Mouse (Mus musculus): ENCODE measurements around the gene Nanos1. TPM values are rescaled to one million over a fixed set of nuclear protein-coding genes. Genes with fewer than 3 reads are reported as not detected.
A peak's percentile ranks its signal among the peaks of the same experiment; 100 is the strongest.

Gene Nanos1
- polyA plus RNA-seq, 1 experiment = 2.2 TPM

DNA sequence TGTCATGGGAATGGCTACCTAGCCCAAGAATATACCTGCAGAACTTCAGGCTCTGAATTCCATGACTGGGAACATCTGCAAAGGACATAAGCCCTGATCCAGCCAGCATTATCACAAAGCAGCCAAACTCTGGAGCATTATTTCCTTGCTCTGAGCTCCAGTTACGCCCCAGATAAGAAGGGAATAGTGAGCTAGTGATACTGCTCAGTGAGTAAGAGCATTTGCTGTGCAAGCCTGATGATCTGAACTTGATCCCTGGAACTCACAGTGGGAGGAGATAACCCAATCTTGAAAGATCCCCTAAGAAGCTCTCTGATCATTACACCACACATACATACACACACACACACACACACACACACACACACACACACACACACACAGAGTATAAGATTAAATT lies 24.5 kb upstream of the Nanos1 start:
- Histone ChIP-seq H3K4me1 (replicated peaks; ENCODE audit: control insufficient read depth, insufficient read depth, low read length) (no peaks in the 10 kb centered on the region), H3K27ac (ENCODE audit: control insufficient read depth, insufficient read depth, low read length) (no peak overlapping the region), H3K36me3 (ENCODE audit: control insufficient read depth, insufficient read depth, low read length) (no peaks in the 10 kb centered on the region), H3K4me3 (ENCODE audit: control insufficient read depth, insufficient read depth, low read length) (no peak overlapping the region), H3K27me3 (ENCODE audit: control insufficient read depth, insufficient read depth, low read length) (no peaks in the 10 kb centered on the region)
- no peak for TF ChIP-seq POLR2A (IDR thresholded peaks at IDR 0.05; ENCODE audit: control insufficient read depth, extremely low read depth, insufficient read depth, low read length, poor library complexity)
- no peak for TF ChIP-seq CTCF (IDR thresholded peaks at IDR 0.05; ENCODE audit: borderline replicate concordance, control insufficient read depth, extremely low read depth, insufficient read depth, low read length, poor library complexity)
- DNase-seq = no peak
- WGBS = 90% methylated on average over 1 of the region's 1 CpGs

DNA sequence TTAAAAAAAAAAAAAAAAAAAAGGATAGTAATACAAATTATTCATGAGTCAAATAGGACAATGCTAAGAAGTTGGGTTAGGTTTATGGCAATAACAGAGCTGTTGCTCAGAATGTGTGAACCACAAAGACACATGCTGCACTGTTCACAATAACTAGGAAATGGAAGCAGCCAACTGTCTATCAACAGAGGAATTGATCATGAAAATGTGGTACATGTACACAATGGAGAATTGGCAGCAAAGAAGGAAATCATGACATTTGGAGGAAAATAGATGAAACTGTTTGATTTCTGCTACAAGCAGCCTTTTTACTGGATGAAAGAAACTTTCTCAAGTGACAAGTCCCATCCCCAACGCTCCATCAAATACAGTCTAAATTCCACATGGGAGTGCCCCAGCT lies 23.8 kb upstream of the Nanos1 start:
- WGBS = 90% methylated on average over 1 of the region's 1 CpGs

DNA sequence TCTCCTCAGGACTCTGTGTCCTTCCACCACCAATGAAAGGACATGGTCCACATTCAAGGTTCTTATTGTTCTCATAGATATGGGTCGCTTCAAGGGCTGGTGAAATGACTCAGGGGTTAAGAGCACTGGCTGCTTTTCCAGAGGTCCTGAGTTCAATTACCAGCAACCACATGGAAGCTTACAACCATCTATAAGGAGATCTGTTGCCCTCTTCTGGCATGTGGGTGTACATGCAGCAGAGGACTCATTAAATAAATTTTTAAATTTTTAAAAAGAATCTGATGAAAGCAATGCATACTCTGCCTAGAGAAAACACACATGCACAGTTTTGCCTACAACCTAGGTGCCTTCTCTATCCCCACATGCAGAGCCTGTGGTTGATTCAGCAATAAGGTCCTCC lies 15.2 kb upstream of the Nanos1 start:
- DNase-seq = no peak
- no peaks in the 10 kb centered on the region for H3K4me1 ChIP-seq (replicated peaks; ENCODE audit: control insufficient read depth, insufficient read depth, low read length)
- H3K27me3 ChIP-seq (ENCODE audit: control insufficient read depth, insufficient read depth, low read length) = no peaks in the 10 kb centered on the region
- no peak overlapping the region for H3K27ac ChIP-seq (ENCODE audit: control insufficient read depth, insufficient read depth, low read length)
- H3K36me3 ChIP-seq (ENCODE audit: control insufficient read depth, insufficient read depth, low read length) = no peaks in the 10 kb centered on the region
- no peak overlapping the region for H3K4me3 ChIP-seq (ENCODE audit: control insufficient read depth, insufficient read depth, low read length)
- TF ChIP-seq CTCF (IDR thresholded peaks at IDR 0.05; ENCODE audit: borderline replicate concordance, control insufficient read depth, extremely low read depth, insufficient read depth, low read length, poor library complexity) (no peak), POLR2A (IDR thresholded peaks at IDR 0.05; ENCODE audit: control insufficient read depth, extremely low read depth, insufficient read depth, low read length, poor library complexity) (no peak)
- 85% methylated on average over 1 of the region's 1 CpGs for WGBS

More for the DNA sequence above, 23.8 kb upstream of the Nanos1 start:
- Histone ChIP-seq H3K36me3 (ENCODE audit: control insufficient read depth, insufficient read depth, low read length) (no peaks in the 10 kb centered on the region), H3K27me3 (ENCODE audit: control insufficient read depth, insufficient read depth, low read length) (no peaks in the 10 kb centered on the region), H3K4me1 (replicated peaks; ENCODE audit: control insufficient read depth, insufficient read depth, low read length) (no peaks in the 10 kb centered on the region), H3K4me3 (ENCODE audit: control insufficient read depth, insufficient read depth, low read length) (no peak overlapping the region), H3K27ac (ENCODE audit: control insufficient read depth, insufficient read depth, low read length) (no peak overlapping the region)
- no peak for TF ChIP-seq CTCF (IDR thresholded peaks at IDR 0.05; ENCODE audit: borderline replicate concordance, control insufficient read depth, extremely low read depth, insufficient read depth, low read length, poor library complexity)
- no peak for TF ChIP-seq POLR2A (IDR thresholded peaks at IDR 0.05; ENCODE audit: control insufficient read depth, extremely low read depth, insufficient read depth, low read length, poor library complexity)
- DNase-seq = no peak

DNA sequence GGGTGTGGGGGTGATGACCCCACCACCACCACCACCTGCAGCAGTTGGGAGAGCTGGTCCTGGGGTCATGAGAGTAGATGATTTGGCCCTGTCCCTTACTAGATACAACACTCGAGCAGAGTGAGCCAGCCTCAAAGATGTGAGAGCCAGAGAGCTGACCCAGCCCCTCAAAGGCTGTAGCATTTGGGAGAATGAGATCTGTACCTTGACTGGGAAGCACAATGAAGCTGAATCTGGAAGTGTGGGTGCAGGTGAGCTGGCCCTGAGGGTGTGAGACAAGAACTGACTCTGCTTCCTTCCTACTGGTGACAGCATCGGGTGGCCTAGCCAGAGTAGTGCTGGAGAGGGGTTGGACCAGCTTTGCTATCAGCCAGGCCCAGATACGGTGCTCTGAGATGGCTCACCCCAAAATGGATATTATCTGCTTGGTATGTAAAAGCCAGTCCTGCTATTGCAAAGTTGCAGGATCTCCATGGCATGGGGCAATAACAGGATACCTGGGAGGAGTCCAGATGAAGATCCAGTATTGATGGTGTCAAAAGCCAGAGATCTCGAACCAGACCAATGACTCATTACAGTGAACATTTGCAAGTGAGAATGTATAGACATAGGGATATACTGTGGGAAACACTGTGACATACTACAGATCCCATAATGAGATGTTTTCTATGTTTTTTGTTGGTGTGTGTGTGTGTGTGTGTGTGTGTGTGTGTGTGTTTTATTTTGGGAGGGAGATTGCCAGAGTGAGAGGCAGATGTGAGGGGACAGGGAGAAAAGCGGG lies 11.8 kb upstream of the Nanos1 start:
- H3K4me1 ChIP-seq (replicated peaks; ENCODE audit: control insufficient read depth, insufficient read depth, low read length) = no peaks in the 10 kb centered on the region
- H3K36me3 ChIP-seq (ENCODE audit: control insufficient read depth, insufficient read depth, low read length) = no peaks in the 10 kb centered on the region
- H3K4me3 ChIP-seq (ENCODE audit: control insufficient read depth, insufficient read depth, low read length) = no peak overlapping the region
- H3K27me3 ChIP-seq (ENCODE audit: control insufficient read depth, insufficient read depth, low read length) = no peaks in the 10 kb centered on the region
- TF ChIP-seq CTCF (IDR thresholded peaks at IDR 0.05; ENCODE audit: borderline replicate concordance, control insufficient read depth, extremely low read depth, insufficient read depth, low read length, poor library complexity) = no peak
- TF ChIP-seq POLR2A (IDR thresholded peaks at IDR 0.05; ENCODE audit: control insufficient read depth, extremely low read depth, insufficient read depth, low read length, poor library complexity) = no peak
- WGBS = 76% methylated on average over 5 of the region's 5 CpGs
- no peak overlapping the region for H3K27ac ChIP-seq (ENCODE audit: control insufficient read depth, insufficient read depth, low read length)
- no peak for DNase-seq

DNA sequence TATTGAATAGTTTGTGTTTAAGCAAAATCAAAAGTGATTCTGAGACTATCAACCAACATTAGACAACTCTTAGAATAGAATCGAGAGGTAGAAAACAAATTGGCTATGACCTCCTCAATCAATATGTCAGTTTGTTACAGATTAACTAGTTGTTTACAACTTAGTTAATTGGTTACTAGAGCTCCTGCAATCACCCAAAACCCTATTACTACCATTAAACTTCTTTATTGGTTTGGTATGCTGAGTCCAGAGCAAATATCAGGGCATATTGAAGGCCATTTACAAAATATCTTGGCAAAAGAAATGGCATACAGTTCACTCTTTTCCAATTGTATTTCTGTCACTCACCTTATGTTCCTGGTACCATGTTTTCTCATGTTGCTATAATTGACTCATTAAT lies 8.0 kb upstream of the Nanos1 start:
- WGBS = 92% methylated on average over 1 of the region's 1 CpGs

DNA sequence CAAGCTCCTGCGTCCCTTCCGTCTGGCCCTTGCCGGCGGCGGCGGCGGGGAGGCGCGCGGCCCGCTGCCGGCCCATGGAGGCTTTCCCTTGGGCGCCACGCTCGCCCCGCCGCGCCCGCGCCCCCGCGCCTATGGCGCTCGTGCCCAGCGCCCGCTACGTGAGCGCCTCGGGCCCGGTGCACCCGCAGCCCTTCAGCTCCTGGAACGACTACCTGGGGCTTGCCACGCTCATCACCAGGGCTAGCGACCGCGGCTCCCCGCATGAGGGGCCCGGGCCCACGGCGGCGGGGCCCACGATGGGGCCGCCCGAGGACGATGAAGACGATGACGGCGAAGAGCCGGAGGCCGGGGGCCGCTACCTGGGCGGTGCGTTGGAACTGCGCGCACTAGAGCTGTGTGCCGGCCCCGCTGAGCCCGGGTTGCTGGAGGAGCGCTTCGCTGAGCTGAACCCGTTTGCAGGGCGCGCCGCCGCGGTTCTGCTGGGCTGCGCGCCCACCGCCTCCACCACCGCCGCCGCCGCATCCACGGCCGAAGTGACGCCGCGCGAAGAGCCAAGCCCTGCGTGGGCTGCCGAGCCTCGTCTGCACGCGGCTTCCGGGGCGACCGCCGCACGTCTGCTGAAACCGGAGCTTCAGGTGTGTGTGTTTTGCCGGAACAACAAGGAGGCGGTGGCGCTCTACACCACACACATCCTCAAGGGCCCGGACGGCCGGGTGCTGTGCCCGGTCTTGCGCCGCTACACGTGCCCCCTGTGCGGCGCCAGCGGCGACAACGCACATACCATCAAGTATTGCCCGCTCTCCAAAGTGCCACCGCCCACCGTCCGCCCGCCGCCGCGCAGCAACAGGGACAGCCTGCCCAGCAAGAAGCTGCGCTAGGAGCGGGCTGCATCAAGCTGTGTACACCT lies 658 bp downstream of the Nanos1 start:
- H3K4me3 ChIP-seq (ENCODE audit: control insufficient read depth, insufficient read depth, low read length) = peak overlapping the region; percentile 73
- H3K4me1 ChIP-seq (replicated peaks; ENCODE audit: control insufficient read depth, insufficient read depth, low read length) = peaks cover 10% of the 10 kb centered on the region
- TF ChIP-seq POLR2A (IDR thresholded peaks at IDR 0.05; ENCODE audit: control insufficient read depth, extremely low read depth, insufficient read depth, low read length, poor library complexity) (no peak), CTCF (IDR thresholded peaks at IDR 0.05; ENCODE audit: borderline replicate concordance, control insufficient read depth, extremely low read depth, insufficient read depth, low read length, poor library complexity) (no peak)
- peak; percentile 67 for DNase-seq
- H3K27ac ChIP-seq (ENCODE audit: control insufficient read depth, insufficient read depth, low read length) = no peak overlapping the region
- H3K36me3 ChIP-seq (ENCODE audit: control insufficient read depth, insufficient read depth, low read length) = peaks cover 8% of the 10 kb centered on the region; the same call in 1 of the 2 replicates
- WGBS = under 1% methylated on average over 113 of the region's 115 CpGs
- no peaks in the 10 kb centered on the region; the same call in 1 of the 2 replicates for H3K27me3 ChIP-seq (ENCODE audit: control insufficient read depth, insufficient read depth, low read length)

More for the DNA sequence above, 8.0 kb upstream of the Nanos1 start:
- H3K27me3 ChIP-seq (ENCODE audit: control insufficient read depth, insufficient read depth, low read length) = no peaks in the 10 kb centered on the region
- H3K4me3 ChIP-seq (ENCODE audit: control insufficient read depth, insufficient read depth, low read length) = no peak overlapping the region
- DNase-seq = no peak
- H3K36me3 ChIP-seq (ENCODE audit: control insufficient read depth, insufficient read depth, low read length) = no peaks in the 10 kb centered on the region
- no peak overlapping the region for H3K27ac ChIP-seq (ENCODE audit: control insufficient read depth, insufficient read depth, low read length)
- TF ChIP-seq CTCF (IDR thresholded peaks at IDR 0.05; ENCODE audit: borderline replicate concordance, control insufficient read depth, extremely low read depth, insufficient read depth, low read length, poor library complexity) (no peak), POLR2A (IDR thresholded peaks at IDR 0.05; ENCODE audit: control insufficient read depth, extremely low read depth, insufficient read depth, low read length, poor library complexity) (no peak)
- no peaks in the 10 kb centered on the region for H3K4me1 ChIP-seq (replicated peaks; ENCODE audit: control insufficient read depth, insufficient read depth, low read length)
